Mouse (Mus musculus) olfactory bulb, adult 2 months (tissue): Measurements from ENCODE around the gene Rflnb. TPM values are rescaled to one million over a fixed set of nuclear protein-coding genes. Genes with fewer than 3 reads are reported as not detected.

Source experiments
- H3K27ac ChIP-seq: fragments of 200-500 bp; 2 replicates; pipeline ENCODE4 v1.5.1; 2012; ENCODE audit warnings: low read depth, low read length; ENCODE audit not compliant: insufficient read depth
- H3K4me1 ChIP-seq: fragments of 200-500 bp; 2 replicates; pipeline ENCODE4 v1.6.1; 2012; ENCODE audit warnings: low read length; ENCODE audit not compliant: control insufficient read depth, insufficient read depth
- H3K4me3 ChIP-seq: fragments of 200-500 bp; 2 replicates; pipeline ENCODE4 v1.5.1; 2012; ENCODE audit warnings: mild to moderate bottlenecking, low read depth, low read length, moderate library complexity; ENCODE audit not compliant: insufficient read depth
- CTCF ChIP-seq: fragments of 200-500 bp; IDR thresholded peaks from 2 replicates; pipeline ENCODE4 v1.5.1; 2012; ENCODE audit warnings: low read depth, mild to moderate bottlenecking, low read length, moderate library complexity; ENCODE audit not compliant: insufficient read depth
- POLR2A ChIP-seq: fragments of 200-500 bp; IDR thresholded peaks from 2 replicates; pipeline ENCODE4 v1.6.1; 2012; ENCODE audit warnings: mild to moderate bottlenecking, low read depth, low read length, moderate library complexity; ENCODE audit not compliant: insufficient read depth
- WGBS: fragments of 180-500 bp; shearing (Covaris S2); methylation state at CpG from one replicate; pipeline ENCODE4 v1.1.7; 2018; 5-methylcytosine and 5-hydroxymethylcytosine counted together
- polyA plus RNA-seq: library from polyadenylated mRNA; stranded (reverse); fragments of >200 nt; gene quantifications from 2 replicates; pipeline ENCODE4 v1.2.4, GENCODE M21; 2012; ENCODE audit warnings: low replicate concordance; ENCODE audit not compliant: missing spikeins, insufficient read depth, insufficient read length

Gene Rflnb
- polyA plus RNA-seq, 1 experiment = not detected

- 65% methylated on average over 4 of the region's 4 CpGs for WGBS
- no peak for TF ChIP-seq CTCF
- no peak overlapping the region for H3K4me3 ChIP-seq
- peaks cover 24% of the 10 kb centered on the region for H3K4me1 ChIP-seq
- H3K27ac ChIP-seq = no peak overlapping the region; the same call in 1 of the 2 replicates
Measured at GRCm38 (mm10) chr11:76040761-76041376, 13.3 kb upstream of the Rflnb start.

- 85% methylated on average over 8 of the region's 8 CpGs for WGBS
- Histone ChIP-seq H3K4me1 (peaks cover 22% of the 10 kb centered on the region), H3K27ac (no peak overlapping the region), H3K4me3 (no peak overlapping the region)
- TF ChIP-seq CTCF = no peak
- no peak for TF ChIP-seq POLR2A
Measured at GRCm38 (mm10) chr11:76040106-76040505, 12.5 kb upstream of the Rflnb start.

- H3K4me3 ChIP-seq = no peak overlapping the region
- WGBS = 90% methylated on average over 3 of the region's 3 CpGs
Measured at GRCm38 (mm10) chr11:76039271-76040053, 11.9 kb upstream of the Rflnb start.

GRCm38 (mm10) chr11:76037581-76038294 lies 10.2 kb upstream of the Rflnb start:
- TF ChIP-seq CTCF = no peak
- TF ChIP-seq POLR2A = no peak
- H3K4me1 ChIP-seq = peaks cover 10% of the 10 kb centered on the region
- no peak overlapping the region for H3K4me3 ChIP-seq
- H3K27ac ChIP-seq = no peak overlapping the region
- WGBS = 70% methylated on average over 6 of the region's 6 CpGs

More at GRCm38 (mm10) chr11:76039271-76040053, 11.9 kb upstream of the Rflnb start:
- TF ChIP-seq CTCF = no peak
- no peak for TF ChIP-seq POLR2A
- Histone ChIP-seq H3K27ac (no peak overlapping the region), H3K4me1 (peaks cover 18% of the 10 kb centered on the region)

GRCm38 (mm10) chr11:76035182-76035581 lies 7.6 kb upstream of the Rflnb start:
- Histone ChIP-seq H3K4me1 (no peaks in the 10 kb centered on the region), H3K27ac (no peak overlapping the region), H3K4me3 (no peak overlapping the region)
- WGBS = 94% methylated on average over 8 of the region's 8 CpGs
- no peak for TF ChIP-seq POLR2A
- no peak for TF ChIP-seq CTCF

GRCm38 (mm10) chr11:76033836-76034235 lies 6.3 kb upstream of the Rflnb start:
- Histone ChIP-seq H3K27ac (no peak overlapping the region), H3K4me1 (no peaks in the 10 kb centered on the region), H3K4me3 (no peak overlapping the region)
- WGBS = 88% methylated on average over 4 of the region's 4 CpGs
- TF ChIP-seq POLR2A (no peak), CTCF (no peak)

GRCm38 (mm10) chr11:76033359-76033758 lies 5.8 kb upstream of the Rflnb start:
- no peak for TF ChIP-seq POLR2A
- no peak for TF ChIP-seq CTCF
- WGBS = 89% methylated on average over 6 of the region's 6 CpGs
- Histone ChIP-seq H3K27ac (no peak overlapping the region), H3K4me3 (no peak overlapping the region), H3K4me1 (no peaks in the 10 kb centered on the region)

GRCm38 (mm10) chr11:76028072-76028465 lies 487 bp upstream of the Rflnb start:
- Histone ChIP-seq H3K4me3 (peak overlapping the region; percentile 65), H3K4me1 (peaks cover 9% of the 10 kb centered on the region), H3K27ac (no peak overlapping the region)
- TF ChIP-seq POLR2A (no peak), CTCF (no peak)
- 16% methylated on average over 13 of the region's 14 CpGs for WGBS

GRCm38 (mm10) chr11:76026527-76027138 lies 949 bp downstream of the Rflnb start:
- peaks cover 9% of the 10 kb centered on the region for H3K4me1 ChIP-seq
- WGBS = 18% methylated on average over 14 of the region's 14 CpGs
- no peak overlapping the region for H3K27ac ChIP-seq
- TF ChIP-seq POLR2A (no peak), CTCF (no peak)
- H3K4me3 ChIP-seq = peak overlapping the region; percentile 65
